Mouse (Mus musculus) heart, embryonic 15.5 days (tissue): ENCODE results near the gene Col18a1. TPM values are rescaled to one million over a fixed set of nuclear protein-coding genes. Genes with fewer than 3 reads are reported as not detected.

Source experiments
- ATAC-seq: fragments of 200-750 bp; cut with Nextera tagmentation; replicated peaks from 2 replicates; pipeline ENCODE4 v1.8.0; 2017; ENCODE audit warnings: low read depth, moderate TSS enrichment; ENCODE audit not compliant: insufficient number of reproducible peaks, insufficient read depth, low FRiP score
- H3K27ac ChIP-seq: fragments of 300-500 bp; sonication (generic); 2 replicates; pipeline ENCODE4 v1.5.1; 2015; ENCODE audit warnings: mild to moderate bottlenecking, inconsistent platforms
- H3K27me3 ChIP-seq: fragments of 300-500 bp; sonication (generic); 2 replicates; pipeline ENCODE4 v1.6.1; 2015; ENCODE audit warnings: inconsistent platforms
- H3K36me3 ChIP-seq: fragments of 300-500 bp; sonication (generic); 2 replicates; pipeline ENCODE4 v1.6.1; 2015; ENCODE audit warnings: mild to moderate bottlenecking, inconsistent platforms
- H3K4me1 ChIP-seq: fragments of 300-500 bp; sonication (generic); replicated peaks from 2 replicates; pipeline ENCODE4 v1.6.1; 2015; ENCODE audit warnings: inconsistent platforms
- H3K4me2 ChIP-seq: fragments of 300-500 bp; sonication (generic); 2 replicates; pipeline ENCODE4 v1.6.1; 2015; ENCODE audit warnings: inconsistent platforms, mild to moderate bottlenecking, moderate library complexity
- H3K4me3 ChIP-seq: fragments of 300-500 bp; sonication (generic); 2 replicates; pipeline ENCODE4 v1.5.1; 2015; ENCODE audit warnings: mild to moderate bottlenecking, inconsistent platforms
- H3K9ac ChIP-seq: fragments of 300-500 bp; sonication (generic); 2 replicates; pipeline ENCODE4 v1.6.1; 2015; ENCODE audit warnings: mild to moderate bottlenecking, inconsistent platforms
- H3K9me3 ChIP-seq: fragments of 300-500 bp; sonication (generic); replicated peaks from 2 replicates; pipeline ENCODE4 v1.6.1; 2016; ENCODE audit warnings: inconsistent platforms
- WGBS: fragments of 180-500 bp; shearing (Covaris S2); methylation state at CpG from one replicate; pipeline ENCODE4 v1.1.7; 2015; ENCODE audit warnings: mixed read lengths; 5-methylcytosine and 5-hydroxymethylcytosine counted together
- polyA plus RNA-seq: library from polyadenylated mRNA; unstranded; fragments of >200 nt; fragmentation: Nextera tagmentation; extraction: Ambion mirVana; gene quantifications from 2 replicates; pipeline ENCODE4 v1.2.1, GENCODE M21; 2015

The Col18a1 gene
- 108 and 136 TPM in 2 replicates for polyA plus RNA-seq

DNA sequence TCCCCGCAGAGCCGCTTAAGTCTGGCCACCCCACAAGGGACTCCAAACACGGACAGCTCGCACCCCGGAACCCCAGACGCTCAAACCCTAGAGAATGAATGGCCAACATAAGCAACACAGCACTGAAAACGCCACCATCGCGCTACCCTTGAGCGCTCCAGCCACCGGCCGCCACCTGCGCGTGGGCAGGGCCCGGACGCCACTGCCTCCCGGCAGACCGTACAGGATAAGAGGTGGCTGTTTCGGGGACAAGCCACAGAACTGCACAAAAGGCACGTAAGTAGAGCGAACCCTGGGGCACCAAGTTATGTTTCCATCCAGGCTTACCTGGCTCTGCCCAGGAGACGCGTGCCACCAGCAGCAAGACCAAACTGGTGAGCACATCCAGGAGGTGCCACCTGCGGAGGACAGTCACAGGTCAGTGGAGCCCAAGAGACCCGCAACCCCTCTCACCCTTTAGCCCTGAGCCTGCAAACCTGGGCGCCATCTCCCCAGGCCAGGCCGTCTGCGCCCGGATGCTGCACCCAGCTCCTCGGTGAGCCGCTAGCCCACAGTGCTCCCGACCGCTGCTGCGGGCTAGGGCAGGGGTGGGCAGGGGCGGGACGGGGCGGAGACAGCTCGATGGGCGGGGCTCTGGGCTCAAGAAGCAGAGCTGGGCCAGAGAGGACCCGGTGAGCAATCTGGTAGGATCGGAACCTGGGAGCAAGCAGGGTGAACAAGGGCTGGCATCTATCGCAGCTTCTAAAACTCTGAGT lies at the start of gene Col18a1:
Gene Col18a1 (minus strand): TSS at position 586 of the 755 bp plus-strand sequence.
- ATAC-seq: peak; percentile 65
- Histone ChIP-seq H3K9ac (peak within 1 kb of the TSS; percentile 67), H3K4me1 (peaks cover 36% of the 10 kb centered on the region), H3K27me3 (peaks cover 16% of the 10 kb centered on the region), H3K4me2 (peak within 1 kb of the TSS; percentile 98), H3K27ac (peak within 1 kb of the TSS; percentile 55), H3K9me3 (no peaks in the 10 kb centered on the region), H3K36me3 (no peaks in the 10 kb centered on the region), H3K4me3 (peak within 1 kb of the TSS; percentile 67)
- WGBS: 2% methylated on average over 42 of the region's 42 CpGs

GRCm38 (mm10) chr10:77215641-77216040 lies 49.3 kb upstream of the Col18a1 start:
- H3K4me3 ChIP-seq: no peak overlapping the region
- no peak overlapping the region for H3K4me2 ChIP-seq
- no peak; the same call in 1 of the 2 replicates for ATAC-seq
- peaks cover 40% of the 10 kb centered on the region for H3K4me1 ChIP-seq
- H3K36me3 ChIP-seq: no peaks in the 10 kb centered on the region
- no peak overlapping the region for H3K9ac ChIP-seq
- H3K27me3 ChIP-seq: no peaks in the 10 kb centered on the region
- WGBS: 53% methylated on average over 4 of the region's 4 CpGs
- peak overlapping the region; percentile 66 for H3K27ac ChIP-seq
- no peaks in the 10 kb centered on the region for H3K9me3 ChIP-seq

DNA sequence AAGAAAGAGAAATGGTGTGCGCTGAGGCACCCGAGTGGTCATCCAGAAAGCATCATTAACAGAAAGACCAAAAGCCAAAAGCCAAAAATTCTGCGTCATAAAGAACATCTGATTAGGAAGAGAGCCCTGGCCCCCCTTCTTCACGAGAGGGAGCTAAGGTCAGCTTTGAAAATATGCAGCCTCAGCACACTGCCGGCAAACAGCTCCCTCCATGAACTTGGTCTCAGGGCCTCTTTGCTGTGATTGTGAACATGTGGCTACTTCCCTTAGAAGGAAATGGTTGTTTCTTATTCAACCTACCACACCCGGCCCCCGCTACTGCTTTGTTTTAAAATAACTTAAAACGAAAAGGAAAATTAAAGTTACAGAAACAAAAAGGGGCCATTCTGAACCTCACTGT lies 48.2 kb upstream of the Col18a1 start:
- no peak overlapping the region for H3K9ac ChIP-seq
- no peak overlapping the region for H3K4me3 ChIP-seq
- H3K9me3 ChIP-seq: no peaks in the 10 kb centered on the region
- no peak overlapping the region for H3K4me2 ChIP-seq
- 43% methylated on average over 8 of the region's 8 CpGs for WGBS
- ATAC-seq: no peak
- H3K27ac ChIP-seq: peak overlapping the region; percentile 66
- no peaks in the 10 kb centered on the region for H3K36me3 ChIP-seq
- peaks cover 39% of the 10 kb centered on the region for H3K4me1 ChIP-seq
- H3K27me3 ChIP-seq: no peaks in the 10 kb centered on the region

GRCm38 (mm10) chr10:77213483-77213882 lies 47.1 kb upstream of the Col18a1 start:
- peaks cover 43% of the 10 kb centered on the region for H3K4me1 ChIP-seq
- 81% methylated on average over 5 of the region's 5 CpGs for WGBS
- no peak for ATAC-seq
- no peak overlapping the region for H3K4me3 ChIP-seq
- H3K36me3 ChIP-seq: no peaks in the 10 kb centered on the region
- H3K9me3 ChIP-seq: no peaks in the 10 kb centered on the region
- H3K27ac ChIP-seq: no peak overlapping the region
- no peak overlapping the region for H3K9ac ChIP-seq
- H3K27me3 ChIP-seq: no peaks in the 10 kb centered on the region
- H3K4me2 ChIP-seq: no peak overlapping the region

DNA sequence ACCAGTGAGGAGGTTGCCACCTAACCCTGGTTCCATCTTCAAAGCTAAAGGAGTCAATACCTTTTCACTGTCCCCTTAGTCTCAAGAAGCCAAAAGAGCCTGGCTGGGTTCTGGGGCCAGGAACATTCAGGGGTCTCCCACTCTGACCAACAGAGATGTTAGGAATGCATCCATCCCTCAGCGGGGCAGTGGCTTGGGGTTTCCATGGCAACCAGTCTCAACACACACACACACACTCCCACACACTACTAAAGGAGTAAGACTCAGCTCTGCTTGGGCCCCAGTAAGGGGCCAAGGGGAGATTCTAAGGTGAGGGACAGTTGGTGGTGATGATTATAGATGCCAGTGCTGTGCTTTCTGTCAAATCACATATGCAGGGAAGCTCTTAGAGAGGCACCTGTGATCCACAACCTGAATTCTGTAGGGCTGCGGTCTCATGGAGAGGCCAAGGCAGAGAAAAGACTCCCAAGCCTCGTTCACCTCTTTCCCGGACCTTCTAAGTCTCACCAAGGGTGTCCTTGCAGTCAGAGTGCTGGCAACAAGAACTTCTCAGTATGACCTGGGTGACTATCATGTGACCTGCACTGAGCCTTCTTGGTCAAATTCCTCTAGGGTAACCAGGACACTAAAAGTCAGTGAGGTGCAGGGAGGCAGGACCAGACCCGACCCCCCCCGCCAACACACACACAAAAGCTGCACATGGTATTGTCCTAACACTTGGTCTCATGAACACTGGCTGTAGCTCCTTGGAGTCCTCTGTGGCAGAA lies 46.2 kb upstream of the Col18a1 start:
- H3K27me3 ChIP-seq: no peaks in the 10 kb centered on the region
- H3K4me1 ChIP-seq: peaks cover 41% of the 10 kb centered on the region
- no peak overlapping the region for H3K4me3 ChIP-seq
- H3K9me3 ChIP-seq: no peaks in the 10 kb centered on the region
- no peak overlapping the region for H3K9ac ChIP-seq
- no peaks in the 10 kb centered on the region for H3K36me3 ChIP-seq
- no peak overlapping the region for H3K4me2 ChIP-seq
- 81% methylated on average over 6 of the region's 6 CpGs for WGBS
- ATAC-seq: no peak
- H3K27ac ChIP-seq: no peak overlapping the region

GRCm38 (mm10) chr10:77211116-77211570 lies 44.8 kb upstream of the Col18a1 start:
- Histone ChIP-seq H3K4me2 (no peak overlapping the region), H3K9me3 (no peaks in the 10 kb centered on the region), H3K4me3 (no peak overlapping the region), H3K27me3 (no peaks in the 10 kb centered on the region), H3K9ac (no peak overlapping the region), H3K36me3 (no peaks in the 10 kb centered on the region), H3K27ac (peak overlapping the region; percentile 62), H3K4me1 (peaks cover 43% of the 10 kb centered on the region)
- WGBS: 32% methylated on average over 11 of the region's 11 CpGs
- no peak; the same call in 1 of the 2 replicates for ATAC-seq

DNA sequence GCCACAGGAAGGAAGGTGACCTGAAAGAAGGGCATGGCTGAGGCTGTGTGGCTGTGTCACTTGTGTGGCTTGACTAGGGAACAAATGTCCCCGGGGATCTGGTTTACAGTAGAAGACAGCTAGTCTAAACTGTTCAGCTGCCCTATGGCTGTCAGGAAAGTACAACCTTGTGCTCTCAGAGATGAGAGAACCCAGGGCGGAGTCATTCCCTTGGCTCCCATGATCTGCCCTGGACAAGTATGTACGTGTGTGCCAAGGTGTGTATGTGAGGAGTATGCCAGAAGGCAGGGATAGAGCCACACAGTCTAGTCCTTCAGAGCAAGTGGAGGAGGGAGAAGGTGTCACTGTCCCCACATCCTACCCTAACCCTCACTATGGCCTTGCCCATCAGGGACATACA lies 44.3 kb upstream of the Col18a1 start:
- Histone ChIP-seq H3K9me3 (no peaks in the 10 kb centered on the region), H3K4me3 (no peak overlapping the region), H3K4me1 (peaks cover 39% of the 10 kb centered on the region), H3K9ac (no peak overlapping the region), H3K4me2 (no peak overlapping the region), H3K27me3 (no peaks in the 10 kb centered on the region), H3K27ac (peak overlapping the region; percentile 62), H3K36me3 (no peaks in the 10 kb centered on the region)
- ATAC-seq: no peak
- 88% methylated on average over 3 of the region's 3 CpGs for WGBS

- Histone ChIP-seq H3K4me1 (peaks cover 28% of the 10 kb centered on the region), H3K27me3 (no peaks in the 10 kb centered on the region), H3K36me3 (no peaks in the 10 kb centered on the region), H3K9me3 (no peaks in the 10 kb centered on the region), H3K4me2 (no peak overlapping the region), H3K9ac (no peak overlapping the region), H3K27ac (peak overlapping the region; percentile 37; the same call in 1 of the 2 replicates), H3K4me3 (no peak overlapping the region)
- ATAC-seq: no peak
- WGBS: 67% methylated on average over 5 of the region's 5 CpGs
These were observed 42.9 kb upstream of the Col18a1 start for GRCm38 (mm10) chr10:77209261-77209660.

DNA sequence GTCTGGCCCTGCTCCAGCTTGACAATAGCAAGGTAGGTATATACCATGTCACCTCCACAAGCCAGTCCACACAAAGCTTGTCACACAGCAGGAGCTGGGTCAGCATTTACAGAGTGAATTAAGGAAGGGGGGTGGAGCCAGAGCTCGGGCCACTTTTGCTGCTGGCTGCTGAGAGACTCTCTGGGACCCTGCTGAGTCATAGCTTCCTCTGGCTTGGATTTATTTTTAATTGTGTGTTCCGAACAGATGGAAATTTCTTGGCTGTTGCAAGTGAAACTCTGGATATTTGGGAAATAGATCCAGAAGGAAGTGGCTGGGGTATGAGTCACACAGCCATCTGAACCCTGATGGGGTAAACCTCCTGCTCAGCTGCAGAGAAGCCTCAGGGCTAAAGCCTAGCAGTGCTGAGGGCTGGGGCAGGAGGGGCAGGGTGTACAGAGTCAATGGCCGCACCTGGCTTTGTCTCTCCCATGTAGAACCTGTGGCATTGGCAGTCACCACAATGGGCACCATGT lies 40.3 kb upstream of the Col18a1 start:
- no peak overlapping the region for H3K4me3 ChIP-seq
- H3K4me2 ChIP-seq: no peak overlapping the region
- H3K9ac ChIP-seq: no peak overlapping the region
- H3K36me3 ChIP-seq: no peaks in the 10 kb centered on the region
- peak; percentile 64 for ATAC-seq
- 26% methylated on average over 3 of the region's 3 CpGs for WGBS
- no peaks in the 10 kb centered on the region for H3K27me3 ChIP-seq
- no peaks in the 10 kb centered on the region for H3K9me3 ChIP-seq
- peak overlapping the region; percentile 64 for H3K27ac ChIP-seq
- H3K4me1 ChIP-seq: peaks cover 21% of the 10 kb centered on the region

- H3K4me1 ChIP-seq: peaks cover 18% of the 10 kb centered on the region
- ATAC-seq: no peak
- no peak overlapping the region for H3K4me3 ChIP-seq
- no peaks in the 10 kb centered on the region for H3K36me3 ChIP-seq
- WGBS: 84% methylated on average over 2 of the region's 2 CpGs
- no peak overlapping the region for H3K9ac ChIP-seq
- peak overlapping the region; percentile 64 for H3K27ac ChIP-seq
- H3K27me3 ChIP-seq: no peaks in the 10 kb centered on the region
- no peaks in the 10 kb centered on the region for H3K9me3 ChIP-seq
- no peak overlapping the region for H3K4me2 ChIP-seq
These were observed 39.8 kb upstream of the Col18a1 start for GRCm38 (mm10) chr10:77206134-77206533.

- Histone ChIP-seq H3K4me1 (peaks cover 11% of the 10 kb centered on the region), H3K4me2 (no peak overlapping the region), H3K36me3 (no peaks in the 10 kb centered on the region), H3K4me3 (no peak overlapping the region), H3K27me3 (no peaks in the 10 kb centered on the region), H3K27ac (no peak overlapping the region), H3K9ac (no peak overlapping the region), H3K9me3 (no peaks in the 10 kb centered on the region)
- WGBS: 69% methylated on average over 4 of the region's 4 CpGs
- ATAC-seq: no peak
These were observed 37.6 kb upstream of the Col18a1 start for GRCm38 (mm10) chr10:77203960-77204359.
